Mouse (Mus musculus): ENCODE measurements around the gene Coro1c. TPM values are rescaled to one million over a fixed set of nuclear protein-coding genes. Genes with fewer than 3 reads are reported as not detected.

Coro1c gene
- total and polyA plus RNA-seq, 2 experiments from 2014 or later, result 149 to 151 TPM

GRCm38 (mm10) chr5:113862418-113862817 lies 46.1 kb downstream of the Coro1c start:
- H3K4me2 ChIP-seq (ENCODE audit: low read depth, low read length), result no peak overlapping the region
- ATAC-seq (0 out of 2 replicates have a peak, but pooled peaks have one; percentile 18), DNase-seq (ENCODE audit: low spot score) (no peak)
- H3K4me3 ChIP-seq (ENCODE audit: low read length), result no peak overlapping the region
- H3K36me3 ChIP-seq (ENCODE audit: insufficient read depth, low read length), result 0 out of 2 replicates have a peak, but pooled peaks cover 4% of the 10 kb centered on the region
- no peaks in the 10 kb centered on the region; the same call in 1 of the 2 replicates for H3K4me1 ChIP-seq (ENCODE audit: insufficient read depth, low read length)
- no peak overlapping the region for H3K9ac ChIP-seq (replicated peaks; ENCODE audit: low read length)
- no peaks in the 10 kb centered on the region for H3K27me3 ChIP-seq (ENCODE audit: insufficient read depth, low read length)
- 53% methylated on average over 4 of the region's 4 CpGs for WGBS
- no peak for TF ChIP-seq CTCF (IDR thresholded peaks at IDR 0.05; ENCODE audit: low read depth)
- no peaks in the 10 kb centered on the region for H3K9me3 ChIP-seq (ENCODE audit: low read length)
- peak overlapping the region; percentile 26; the same call in 1 of the 2 replicates for H3K27ac ChIP-seq

GRCm38 (mm10) chr5:113861294-113861693 lies 47.3 kb downstream of the Coro1c start:
- H3K4me2 ChIP-seq (ENCODE audit: low read depth, low read length), result no peak overlapping the region
- H3K4me1 ChIP-seq (ENCODE audit: insufficient read depth, low read length), result no peaks in the 10 kb centered on the region; the same call in 1 of the 2 replicates
- no peak overlapping the region for H3K27ac ChIP-seq
- H3K9me3 ChIP-seq (ENCODE audit: low read length), result no peaks in the 10 kb centered on the region
- ATAC-seq (no peak), DNase-seq (ENCODE audit: low spot score) (peak; percentile 37)
- 0 out of 2 replicates have a peak, but pooled peaks cover 4% of the 10 kb centered on the region for H3K36me3 ChIP-seq (ENCODE audit: insufficient read depth, low read length)
- 96% methylated on average over 8 of the region's 8 CpGs for WGBS
- no peaks in the 10 kb centered on the region for H3K27me3 ChIP-seq (ENCODE audit: insufficient read depth, low read length)
- no peak overlapping the region for H3K4me3 ChIP-seq (ENCODE audit: low read length)
- no peak overlapping the region for H3K9ac ChIP-seq (replicated peaks; ENCODE audit: low read length)
- TF ChIP-seq CTCF (IDR thresholded peaks at IDR 0.05; ENCODE audit: low read depth), result peak; percentile 74

- Histone ChIP-seq H3K27ac (no peak overlapping the region), H3K4me3 (ENCODE audit: low read length) (no peak overlapping the region), H3K36me3 (ENCODE audit: insufficient read depth, low read length) (no peaks in the 10 kb centered on the region), H3K4me2 (ENCODE audit: low read depth, low read length) (no peak overlapping the region), H3K9me3 (ENCODE audit: low read length) (no peaks in the 10 kb centered on the region), H3K27me3 (ENCODE audit: insufficient read depth, low read length) (no peaks in the 10 kb centered on the region), H3K9ac (replicated peaks; ENCODE audit: low read length) (no peak overlapping the region), H3K4me1 (ENCODE audit: insufficient read depth, low read length) (no peaks in the 10 kb centered on the region; the same call in 1 of the 2 replicates)
- TF ChIP-seq CTCF (IDR thresholded peaks at IDR 0.05; ENCODE audit: low read depth), result no peak
- DNase-seq (ENCODE audit: low spot score) (no peak), ATAC-seq (no peak)
- 53% methylated on average over 5 of the region's 5 CpGs for WGBS
Observed at GRCm38 (mm10) chr5:113858971-113859370, 49.6 kb downstream of the Coro1c start.

- no peak for DNase-seq (ENCODE audit: low spot score)
- no peak overlapping the region for H3K27ac ChIP-seq
- H3K4me2 ChIP-seq (ENCODE audit: low read depth, low read length), result no peak overlapping the region
- H3K27me3 ChIP-seq (ENCODE audit: insufficient read depth, low read length), result no peaks in the 10 kb centered on the region
- no peak overlapping the region for H3K4me3 ChIP-seq (ENCODE audit: low read length)
- H3K36me3 ChIP-seq (ENCODE audit: insufficient read depth, low read length), result no peaks in the 10 kb centered on the region
- no peaks in the 10 kb centered on the region for H3K9me3 ChIP-seq (ENCODE audit: low read length)
- 77% methylated on average over 10 of the region's 10 CpGs for WGBS
- H3K4me1 ChIP-seq (ENCODE audit: insufficient read depth, low read length), result no peaks in the 10 kb centered on the region; the same call in 1 of the 2 replicates
- no peak for TF ChIP-seq CTCF (IDR thresholded peaks at IDR 0.05; ENCODE audit: low read depth)
- H3K9ac ChIP-seq (replicated peaks; ENCODE audit: low read length), result no peak overlapping the region
- no peak for ATAC-seq
Observed at GRCm38 (mm10) chr5:113858550-113858949, 50.0 kb downstream of the Coro1c start.

- ATAC-seq, result no peak
- TF ChIP-seq CTCF (IDR thresholded peaks at IDR 0.05; ENCODE audit: low read depth), result peak; percentile 28
- Histone ChIP-seq H3K9me3 (ENCODE audit: low read length) (no peaks in the 10 kb centered on the region), H3K4me1 (ENCODE audit: insufficient read depth, low read length) (no peaks in the 10 kb centered on the region; the same call in 1 of the 2 replicates), H3K4me3 (ENCODE audit: low read length) (no peak overlapping the region), H3K9ac (replicated peaks; ENCODE audit: low read length) (no peak overlapping the region), H3K4me2 (ENCODE audit: low read depth, low read length) (no peak overlapping the region), H3K27me3 (ENCODE audit: insufficient read depth, low read length) (no peaks in the 10 kb centered on the region), H3K36me3 (ENCODE audit: insufficient read depth, low read length) (no peaks in the 10 kb centered on the region), H3K27ac (no peak overlapping the region)
- WGBS, result 53% methylated on average over 8 of the region's 8 CpGs
- DNase-seq (ENCODE audit: low spot score), result no peak
Observed at GRCm38 (mm10) chr5:113857631-113858030, 50.9 kb downstream of the Coro1c start.

GRCm38 (mm10) chr5:113856631-113857030 lies 51.9 kb downstream of the Coro1c start:
- H3K9me3 ChIP-seq (ENCODE audit: low read length), result no peaks in the 10 kb centered on the region
- H3K4me1 ChIP-seq (ENCODE audit: insufficient read depth, low read length), result no peaks in the 10 kb centered on the region; the same call in 1 of the 2 replicates
- no peaks in the 10 kb centered on the region; the same call in 1 of the 2 replicates for H3K36me3 ChIP-seq (ENCODE audit: insufficient read depth, low read length)
- H3K4me2 ChIP-seq (ENCODE audit: low read depth, low read length), result no peak overlapping the region
- H3K27me3 ChIP-seq (ENCODE audit: insufficient read depth, low read length), result no peaks in the 10 kb centered on the region
- H3K4me3 ChIP-seq (ENCODE audit: low read length), result no peak overlapping the region
- no peak for TF ChIP-seq CTCF (IDR thresholded peaks at IDR 0.05; ENCODE audit: low read depth)
- no peak overlapping the region for H3K27ac ChIP-seq
- DNase-seq (ENCODE audit: low spot score), result no peak
- ATAC-seq, result no peak
- no peak overlapping the region for H3K9ac ChIP-seq (replicated peaks; ENCODE audit: low read length)
- 61% methylated on average over 7 of the region's 7 CpGs for WGBS

GRCm38 (mm10) chr5:113855696-113856095 lies 52.9 kb downstream of the Coro1c start:
- Histone ChIP-seq H3K9ac (replicated peaks; ENCODE audit: low read length) (no peak overlapping the region), H3K36me3 (ENCODE audit: insufficient read depth, low read length) (peaks cover 3% of the 10 kb centered on the region; the same call in 1 of the 2 replicates), H3K9me3 (ENCODE audit: low read length) (no peaks in the 10 kb centered on the region), H3K4me1 (ENCODE audit: insufficient read depth, low read length) (no peaks in the 10 kb centered on the region; the same call in 1 of the 2 replicates), H3K4me2 (ENCODE audit: low read depth, low read length) (no peak overlapping the region), H3K27ac (0 out of 2 replicates have a peak overlapping the region, but pooled peaks have one; percentile 27), H3K4me3 (ENCODE audit: low read length) (no peak overlapping the region), H3K27me3 (ENCODE audit: insufficient read depth, low read length) (no peaks in the 10 kb centered on the region)
- TF ChIP-seq CTCF (IDR thresholded peaks at IDR 0.05; ENCODE audit: low read depth), result no peak
- peak; percentile 66 for ATAC-seq
- peak; percentile 57 for DNase-seq (ENCODE audit: low spot score)
- 34% methylated on average over 3 of the region's 3 CpGs for WGBS

Data from hindbrain, postnatal 0 days (tissue).